Mouse (Mus musculus) mesoderm, embryonic 11.5 days (tissue): Measurements from ENCODE around the gene Ttll9.

ENCODE experiments used
- DNase-seq: peaks from one replicate; pipeline ENCODE4 v3.0.0-alpha.2; 2012; ENCODE audit warnings: low read depth, low spot score

The Ttll9 gene

DNA sequence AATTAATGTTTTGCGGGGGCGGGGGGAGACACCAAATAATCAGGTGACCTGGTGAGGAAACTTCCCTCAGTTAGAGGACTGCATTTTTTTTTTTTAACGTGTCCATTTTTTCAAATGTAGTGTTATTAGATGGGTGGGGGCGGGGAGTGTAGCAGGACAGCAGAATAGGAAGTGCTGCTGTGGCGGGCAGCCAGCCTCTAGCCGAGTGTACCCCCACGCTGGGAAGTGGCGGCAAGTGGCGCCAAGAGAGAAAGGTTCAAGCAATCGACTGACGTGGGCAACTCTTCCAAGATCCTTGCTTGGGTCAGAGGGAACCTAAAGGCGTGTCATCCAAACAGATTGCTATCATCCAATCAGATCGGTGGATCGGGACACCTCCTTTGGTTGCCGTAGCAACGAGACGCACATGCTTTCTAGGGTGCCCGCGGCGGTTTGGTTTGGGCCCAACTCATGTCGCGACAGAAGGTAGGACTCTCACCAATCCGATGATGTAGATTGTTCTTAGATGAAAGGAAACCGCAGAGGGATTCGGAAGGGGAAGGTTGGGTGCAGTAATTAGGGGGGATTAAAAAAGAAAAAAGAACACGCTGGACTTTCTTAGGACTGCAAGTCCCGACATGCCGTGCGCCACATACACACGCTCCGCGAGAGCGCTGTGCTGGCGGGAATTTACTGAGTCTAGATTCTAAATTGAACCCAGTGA is at the start of gene Ttll9:
Ttll9 (plus strand) TSS at position 395 of the 703 bp plus-strand sequence.
- peak; percentile 89 for DNase-seq

DNA sequence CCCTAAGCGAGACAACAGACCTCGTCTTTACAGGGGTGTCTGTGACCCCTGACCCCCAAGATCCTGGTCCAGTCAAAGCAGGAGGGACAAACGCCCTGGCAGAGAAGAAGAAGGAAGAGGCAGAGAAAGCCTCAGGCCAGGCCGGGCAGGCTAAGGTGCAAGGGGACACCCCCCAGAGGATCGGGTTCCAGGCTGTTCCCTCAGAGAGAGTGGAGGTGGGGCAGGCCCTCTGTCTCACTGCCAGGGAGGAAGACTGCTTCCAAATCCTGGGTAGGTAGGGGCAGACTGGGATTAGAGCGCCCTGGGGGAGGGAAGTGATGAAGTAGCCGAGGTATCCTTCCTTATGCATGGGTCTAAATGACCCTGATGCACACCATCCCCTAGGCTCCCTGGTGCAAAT is 48.8 kb upstream of the Ttll9 start:
- DNase-seq = no peak

DNA sequence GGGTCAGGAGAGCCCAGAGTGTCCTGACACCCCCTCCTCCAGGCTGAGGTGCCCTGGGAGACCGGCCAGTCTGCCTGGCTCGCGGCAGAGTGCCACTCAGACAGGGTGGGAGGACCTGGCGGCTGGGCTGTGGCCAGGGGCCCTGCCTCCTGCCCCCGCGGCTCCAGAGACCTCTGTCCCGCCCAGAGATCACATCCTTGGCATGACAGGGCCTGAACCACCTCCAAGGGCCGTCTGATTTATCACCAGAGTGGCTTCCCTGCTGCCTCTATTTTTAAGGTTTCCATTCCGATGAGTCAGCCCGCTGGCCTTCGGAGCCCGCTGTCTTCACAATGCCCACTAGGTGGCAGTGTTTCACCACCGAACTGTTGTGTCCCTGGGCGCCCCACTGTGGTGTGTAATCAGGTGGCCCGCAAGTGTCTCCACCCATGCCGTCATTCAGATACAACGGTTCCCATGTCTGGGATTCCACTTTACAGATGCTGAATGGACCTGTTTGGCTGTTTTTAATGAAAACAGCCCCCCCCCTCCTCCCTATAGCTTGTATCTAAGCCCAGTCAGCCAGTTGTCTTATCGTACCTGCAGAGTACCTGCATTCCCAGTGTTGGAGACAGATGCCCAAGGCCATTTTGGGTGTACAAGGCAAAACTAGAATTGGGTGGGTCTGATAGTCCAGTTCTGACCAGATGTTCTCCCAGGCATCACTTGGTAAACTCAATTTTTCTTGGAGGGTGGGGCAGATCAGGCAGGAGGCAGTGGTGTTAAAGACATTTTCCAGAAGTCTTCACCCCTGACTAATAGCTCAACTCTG is 47.8 kb upstream of the Ttll9 start:
- peak; percentile 92 for DNase-seq

DNA sequence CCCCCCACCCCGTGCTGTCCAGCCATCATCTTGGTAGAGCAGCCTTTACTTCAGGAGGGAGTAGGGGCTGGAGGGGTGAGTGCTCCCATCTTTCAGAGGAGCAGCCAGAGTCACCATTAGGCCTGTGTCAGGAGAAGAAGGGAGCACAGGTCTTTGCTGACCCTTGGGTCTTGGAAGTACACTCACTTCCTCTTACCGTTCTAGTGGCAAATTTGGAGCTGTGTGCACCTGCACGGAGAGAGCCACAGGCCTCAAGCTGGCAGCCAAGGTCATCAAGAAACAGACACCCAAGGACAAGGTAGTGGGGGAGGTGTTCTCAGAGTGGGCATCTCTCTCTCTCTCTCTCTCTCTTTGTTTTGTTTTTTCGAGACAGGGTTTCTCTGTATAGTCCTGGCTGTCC is 46.8 kb upstream of the Ttll9 start:
- no peak for DNase-seq

DNA sequence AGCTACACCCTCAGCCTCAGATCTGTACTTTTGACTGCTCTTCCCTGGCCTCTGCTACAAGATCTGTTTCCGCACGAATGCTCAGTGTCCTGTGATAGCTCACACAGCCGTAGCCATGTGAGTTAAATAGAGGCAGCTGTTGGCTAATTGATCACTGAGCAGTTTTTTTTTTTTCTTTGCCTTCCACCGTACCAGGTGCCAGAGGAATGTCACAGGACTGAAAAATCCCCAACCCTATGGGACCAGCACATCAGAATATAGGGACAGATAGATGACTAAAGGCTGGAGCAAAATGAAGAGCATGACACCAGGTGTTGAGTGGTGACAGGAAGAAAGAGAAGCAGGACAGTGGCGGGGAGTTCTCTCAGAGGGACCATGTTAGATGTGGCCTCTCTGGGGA is 46.2 kb upstream of the Ttll9 start:
- DNase-seq = no peak

DNA sequence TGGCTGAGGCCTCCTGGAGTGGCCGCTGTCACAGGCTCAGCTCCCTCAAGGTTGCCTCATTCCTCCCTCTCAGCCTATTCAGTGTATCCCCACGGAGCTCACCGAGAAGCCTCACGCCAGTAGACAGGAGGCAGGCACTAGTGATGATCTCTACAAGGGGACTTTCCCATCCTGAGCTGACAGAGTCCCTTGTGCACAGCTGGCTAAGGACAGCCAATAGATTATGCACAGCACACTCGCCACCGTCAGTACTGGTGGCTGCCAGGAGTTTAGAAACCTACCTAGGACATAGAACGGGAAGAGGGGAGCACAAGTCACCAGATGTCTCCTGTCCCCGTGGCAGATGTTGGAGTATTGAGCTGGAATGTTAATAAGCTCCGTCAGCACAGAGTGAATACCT is 44.6 kb upstream of the Ttll9 start:
- no peak for DNase-seq

DNA sequence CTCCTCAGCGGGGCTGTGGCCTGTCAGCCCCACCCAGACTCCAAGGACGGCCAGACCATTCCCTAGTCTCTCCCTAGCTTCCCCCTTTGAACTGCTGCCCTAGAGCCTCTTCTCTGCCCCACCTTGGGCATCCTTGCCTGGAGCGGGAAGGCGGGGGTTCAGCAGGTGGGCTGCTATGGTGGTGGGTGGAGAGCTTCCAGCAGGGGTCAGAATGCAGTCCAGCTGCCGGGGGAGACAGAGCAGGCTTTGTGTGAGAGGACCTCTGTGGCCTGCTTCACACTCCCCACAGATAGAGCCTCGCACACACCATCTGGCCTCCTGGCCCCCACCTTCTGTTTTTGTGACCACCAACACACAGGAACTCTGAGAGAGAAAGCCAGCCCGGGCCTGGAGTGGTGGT is 39.9 kb upstream of the Ttll9 start:
- DNase-seq = peak; percentile 52

DNA sequence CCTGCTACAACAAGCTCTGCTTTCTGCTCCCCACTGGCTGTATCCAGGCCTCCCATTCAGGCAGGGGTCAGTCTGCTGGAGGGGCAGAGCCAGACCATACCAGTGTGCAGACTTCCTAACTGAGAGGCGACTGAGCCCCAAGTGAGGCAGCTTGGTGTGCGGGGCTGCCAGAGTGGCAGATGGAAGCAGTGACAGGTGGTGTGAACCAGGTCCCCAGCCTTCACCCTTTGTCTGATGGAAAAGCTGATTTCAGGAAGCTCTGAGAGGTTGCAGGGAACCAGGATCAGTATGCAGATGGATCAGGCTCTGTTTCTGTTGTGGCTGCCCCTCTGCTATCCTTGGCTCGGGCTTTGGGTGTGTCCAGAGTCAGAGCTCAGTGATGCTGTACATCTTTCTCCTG is 38.7 kb upstream of the Ttll9 start:
- no peak for DNase-seq

DNA sequence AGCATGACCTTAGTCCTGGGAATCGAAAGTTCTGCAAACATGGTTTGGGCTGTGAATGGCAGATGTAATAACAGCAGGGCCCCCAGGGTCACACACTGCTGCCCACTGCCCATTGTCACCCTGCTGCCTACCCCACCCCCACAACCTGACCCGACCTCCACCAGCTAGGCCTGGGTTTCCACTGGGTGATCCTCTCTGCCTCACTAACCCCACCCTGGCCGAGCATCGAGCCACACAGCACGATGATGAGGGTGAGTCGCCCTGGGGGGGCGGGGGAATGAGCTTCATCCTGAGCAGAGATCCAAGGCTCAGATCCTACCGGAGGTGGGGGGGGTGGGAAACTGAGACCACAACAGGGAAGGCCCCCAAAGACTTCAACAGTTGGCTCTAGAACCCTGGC is 38.2 kb upstream of the Ttll9 start:
- DNase-seq = no peak

DNA sequence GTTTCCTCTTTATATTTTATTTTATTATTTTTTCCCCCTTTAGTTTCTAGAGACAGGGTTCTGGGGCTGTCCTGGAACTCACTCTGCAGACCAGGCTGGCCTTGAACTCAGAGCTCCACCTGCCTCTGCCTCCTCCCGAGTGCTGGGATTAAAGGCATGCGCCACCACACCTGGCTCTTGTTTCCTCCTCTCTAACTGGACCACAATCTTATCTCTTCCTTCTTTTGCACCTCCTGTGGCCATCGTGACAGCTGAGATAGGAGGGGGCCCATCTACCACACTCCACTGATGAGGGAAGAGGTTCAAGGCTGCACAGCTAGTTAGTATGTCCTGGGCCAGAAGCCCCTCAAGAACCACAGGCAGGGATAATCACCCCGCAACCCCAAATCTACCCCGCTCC is 37.7 kb upstream of the Ttll9 start:
- no peak for DNase-seq

DNA sequence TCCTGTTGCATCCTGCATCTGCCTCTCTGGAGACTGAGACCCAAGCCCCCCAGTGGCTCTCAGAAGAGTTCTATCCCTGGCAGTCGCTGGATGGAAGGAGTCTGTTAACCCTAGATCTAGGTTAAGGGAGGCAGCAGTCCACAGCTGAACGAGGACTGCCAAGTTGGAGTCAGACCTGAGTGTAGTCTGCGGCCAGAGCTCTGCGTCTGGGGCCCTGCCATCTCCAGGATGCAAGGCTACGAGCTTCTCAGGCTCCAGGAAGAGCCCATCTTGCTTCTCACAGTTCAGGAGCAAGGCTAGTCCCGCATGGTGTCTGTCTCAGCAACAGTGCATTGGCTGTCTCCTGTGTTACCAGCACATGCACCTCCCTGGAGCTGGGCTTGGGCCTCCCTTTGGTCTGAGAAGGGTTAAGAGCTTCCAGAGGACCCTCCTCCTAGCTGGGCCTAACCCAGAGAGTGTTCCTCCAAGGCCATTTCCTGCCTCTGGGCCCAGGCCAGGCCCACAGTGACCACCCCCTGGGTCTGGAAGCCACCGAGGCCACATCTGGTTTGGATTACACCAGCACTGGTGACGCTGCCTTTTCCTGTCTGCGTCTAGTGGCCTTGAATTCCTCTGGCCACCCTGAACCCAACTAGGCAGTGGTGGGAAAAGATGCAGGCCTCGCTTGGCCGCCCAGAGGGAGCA is 37.0 kb upstream of the Ttll9 start:
- peak; percentile 79 for DNase-seq

DNA sequence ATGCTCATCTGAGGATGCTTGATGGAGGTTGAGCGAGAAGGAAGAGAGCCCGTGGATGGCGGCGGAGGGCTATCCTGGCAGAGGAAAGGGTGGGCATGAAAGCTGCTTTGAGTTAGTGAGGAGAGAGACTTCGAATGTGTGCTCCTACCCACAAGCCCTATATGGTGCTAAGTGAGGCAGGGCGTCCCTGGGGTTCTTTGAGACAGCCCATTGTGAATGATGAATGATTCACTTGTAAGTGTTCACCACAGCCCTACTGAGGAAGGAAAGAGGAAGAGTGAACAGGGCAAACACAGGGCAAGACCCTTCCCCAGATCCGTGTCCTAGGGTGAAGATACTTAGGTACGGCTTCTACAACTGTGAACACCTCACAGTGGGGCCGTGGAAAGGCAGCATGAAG is 35.4 kb upstream of the Ttll9 start:
- no peak for DNase-seq

DNA sequence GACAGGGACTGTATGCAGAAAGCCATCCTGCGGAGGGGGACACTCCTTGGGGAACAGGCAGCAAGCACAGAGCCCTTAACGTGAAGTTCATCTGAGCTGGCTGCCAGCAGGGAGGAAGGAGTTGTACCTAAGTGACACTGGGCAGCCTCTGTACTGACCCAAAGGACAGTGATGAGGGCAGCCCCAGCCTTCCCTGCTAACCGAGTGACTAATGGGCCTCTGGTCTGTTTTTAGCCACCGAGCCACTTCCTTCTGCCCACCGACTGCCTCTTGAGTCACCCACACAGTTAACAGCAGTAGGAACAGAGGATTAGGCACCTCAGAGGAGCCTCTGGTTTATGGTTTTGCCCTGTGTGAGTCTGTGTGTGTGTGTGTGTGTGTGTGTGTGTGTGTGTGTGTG is 34.9 kb upstream of the Ttll9 start:
- no peak for DNase-seq

DNA sequence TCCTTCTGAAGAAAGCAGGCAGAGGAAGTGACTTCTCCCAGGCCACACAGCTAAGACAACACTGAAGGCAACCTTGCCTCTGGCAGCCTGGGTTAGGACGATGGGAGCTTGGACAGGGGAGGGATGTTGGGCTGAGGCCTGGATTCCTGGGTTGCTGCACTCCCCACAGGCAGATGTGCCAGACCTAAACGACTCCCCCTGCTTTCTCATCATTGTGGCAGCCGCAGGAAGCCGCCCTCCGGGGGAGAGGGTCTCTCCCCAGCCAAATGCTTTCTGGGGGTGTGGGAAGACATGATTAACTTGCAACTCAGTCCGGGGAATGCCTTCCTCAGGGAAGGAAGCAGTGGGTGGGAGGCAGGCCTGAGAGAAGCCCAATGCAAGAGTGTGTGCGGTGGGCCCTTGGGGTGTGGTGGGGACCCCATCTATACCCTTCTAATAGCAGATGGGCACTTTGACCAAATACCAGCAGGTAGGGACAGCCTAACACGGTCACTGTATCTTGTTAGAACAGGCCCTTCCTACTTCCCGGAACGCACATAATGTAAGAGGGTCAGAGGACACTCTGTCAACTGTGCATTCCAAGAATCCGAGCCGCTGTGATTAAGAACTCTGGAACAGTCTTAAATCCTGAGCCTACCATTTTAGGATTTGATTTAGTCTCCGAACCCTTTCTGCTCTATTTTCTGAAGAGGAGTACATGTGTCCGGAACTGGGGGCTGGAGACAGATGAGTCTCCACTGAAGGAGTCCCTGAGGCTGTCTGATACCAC is 33.9 kb upstream of the Ttll9 start:
- no peak for DNase-seq

DNA sequence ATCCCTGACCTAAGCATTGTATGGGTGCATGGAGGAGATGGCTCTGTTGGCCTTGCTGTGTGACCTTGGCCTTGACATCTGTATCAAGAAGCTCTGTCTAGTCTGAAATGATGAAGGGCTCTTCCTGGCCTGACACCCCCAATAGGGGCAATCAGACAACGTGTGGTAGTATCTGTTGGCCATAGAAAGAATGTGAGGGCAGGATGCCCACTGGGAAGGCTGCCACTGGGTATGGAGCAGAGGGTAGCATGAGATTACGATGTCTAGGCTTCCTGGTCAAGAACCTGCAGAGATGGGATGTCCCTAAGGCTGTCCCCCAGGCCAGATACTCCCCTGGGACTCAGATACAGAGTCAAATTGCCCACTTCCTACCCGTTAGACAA is 33.3 kb upstream of the Ttll9 start:
- no peak for DNase-seq

DNA sequence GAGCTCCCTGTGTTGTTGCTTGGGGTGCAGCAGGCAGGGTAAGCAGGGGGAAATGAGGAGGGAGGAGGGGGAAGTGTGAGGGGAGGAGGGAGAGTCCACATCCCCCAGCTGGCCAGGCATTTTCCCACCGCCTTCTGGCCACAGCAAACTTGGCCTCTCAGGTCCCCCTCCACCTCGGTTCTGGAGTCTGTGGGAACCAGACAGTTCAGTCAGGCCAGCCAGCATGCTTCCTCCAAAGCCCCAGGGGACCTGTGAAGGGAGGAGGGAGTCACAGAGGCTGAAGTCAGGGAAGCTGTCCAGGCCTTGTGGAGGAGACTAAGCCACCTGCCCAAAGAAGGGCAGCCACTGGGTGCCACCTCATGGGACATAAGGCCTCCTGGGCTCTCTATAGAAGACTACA is 32.0 kb upstream of the Ttll9 start:
- DNase-seq = no peak

DNA sequence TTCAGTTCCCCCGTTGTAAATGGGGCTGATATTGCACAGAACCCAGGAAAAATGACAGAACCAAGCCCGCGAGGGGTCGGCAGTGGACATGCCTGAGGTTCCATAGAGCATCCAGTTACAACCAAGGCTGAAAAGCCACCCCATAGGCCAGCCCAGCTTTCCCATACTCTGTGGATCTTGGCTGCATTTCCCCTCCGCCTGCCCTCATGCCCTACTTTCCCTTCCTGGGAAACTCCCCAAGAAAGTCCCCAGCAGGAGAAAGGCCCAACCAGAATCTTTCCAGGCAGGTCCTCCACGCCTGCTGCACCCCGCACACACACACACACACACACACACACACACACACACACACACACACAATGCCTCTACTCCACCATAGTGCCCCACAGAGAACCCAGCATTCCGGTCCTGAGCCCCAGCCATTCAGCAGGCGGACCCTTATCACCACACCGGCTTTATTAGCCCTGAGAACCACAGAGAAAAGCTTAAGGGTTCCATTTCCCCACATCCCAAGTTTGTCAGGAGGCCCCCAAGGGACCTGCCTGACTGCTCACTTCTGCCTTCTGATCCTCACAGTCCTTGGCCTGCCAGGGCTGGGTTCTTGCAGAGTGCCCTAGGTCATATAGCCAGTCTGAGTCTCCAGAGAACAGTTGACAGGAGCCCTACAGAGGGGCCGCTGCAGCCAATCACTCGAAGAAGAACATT is 30.7 kb upstream of the Ttll9 start:
- no peak for DNase-seq

DNA sequence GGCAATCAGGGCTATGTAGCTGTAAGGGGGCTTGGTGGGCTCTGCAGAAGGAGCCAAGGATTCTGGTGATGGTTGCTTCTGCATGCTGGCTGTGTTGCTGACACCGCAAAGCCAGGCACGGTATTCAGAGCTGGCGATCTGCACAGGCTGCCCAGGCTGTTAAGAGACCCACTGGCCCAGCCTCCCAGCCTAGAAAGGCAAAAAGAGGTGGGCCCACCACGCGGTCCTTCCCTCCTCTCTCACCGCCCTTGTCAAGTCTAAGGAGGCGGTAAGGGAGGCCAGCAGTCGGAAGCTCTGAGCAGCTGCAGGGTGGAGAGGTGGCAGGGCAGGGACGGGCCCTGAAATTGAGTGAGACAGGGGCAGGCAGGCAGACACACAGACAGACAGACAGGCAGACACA is 29.2 kb upstream of the Ttll9 start, which contains the start of gene Foxs1:
Foxs1 (minus strand) TSS at position 161 of the 400 bp plus-strand sequence.
- DNase-seq = no peak

DNA sequence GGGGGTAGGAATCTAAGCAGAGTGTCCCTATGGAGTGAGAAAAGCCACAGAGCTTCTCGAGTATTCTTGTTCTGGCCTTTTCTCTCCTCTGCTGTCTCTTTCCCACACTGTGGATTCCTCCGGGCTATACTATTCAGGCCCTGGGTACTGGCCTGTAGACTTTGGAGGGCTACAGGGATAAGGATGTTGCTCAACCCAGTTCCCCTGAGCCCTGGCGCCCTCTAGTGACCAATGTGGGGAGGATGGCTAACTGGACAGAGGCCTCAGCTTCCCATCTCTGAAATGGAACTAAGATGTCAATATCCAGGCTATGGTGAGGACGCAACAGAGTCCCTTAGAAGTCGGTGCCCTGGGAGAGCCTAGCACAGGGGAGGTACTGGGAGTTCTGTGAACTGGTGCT is 28.7 kb upstream of the Ttll9 start:
- DNase-seq = no peak

DNA sequence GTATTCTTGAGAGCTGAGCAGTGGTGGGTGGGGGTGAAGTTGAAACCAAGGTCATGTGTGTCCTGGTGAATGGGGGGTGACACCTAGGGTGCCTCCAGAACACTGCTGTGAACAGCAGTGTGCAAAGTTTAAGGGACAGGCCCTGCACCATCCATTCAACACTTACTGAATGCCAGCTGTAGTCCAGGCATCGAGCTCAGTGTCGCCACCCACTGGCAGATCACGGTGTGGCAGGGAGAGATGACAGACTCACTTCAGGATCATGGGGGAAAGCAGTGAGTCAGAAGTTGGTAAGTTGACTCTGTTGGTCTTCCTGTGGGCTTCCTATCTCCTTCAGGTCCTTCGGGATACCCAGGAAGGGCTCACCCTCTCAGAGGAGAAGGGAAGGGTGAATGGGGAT is 22.4 kb upstream of the Ttll9 start:
- no peak for DNase-seq

DNA sequence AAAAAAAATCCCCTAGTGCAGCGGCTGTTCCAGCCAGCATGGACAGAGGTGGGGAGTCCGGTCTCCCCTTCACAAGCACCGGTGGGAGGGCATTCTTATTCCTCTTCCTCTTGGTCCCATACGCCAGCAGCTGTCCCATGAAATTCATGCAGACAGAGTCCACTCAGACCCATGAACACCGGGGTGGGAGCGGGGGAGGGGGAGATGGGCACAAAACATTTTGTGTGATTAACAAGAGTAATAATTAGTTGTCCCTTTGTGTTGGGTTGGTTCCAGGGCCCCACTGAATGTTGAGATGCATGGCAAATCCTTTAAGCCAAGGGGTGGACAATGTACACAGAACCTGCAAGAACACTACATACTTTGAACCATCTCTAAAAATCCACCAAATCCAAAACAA is 21.2 kb upstream of the Ttll9 start:
- DNase-seq = no peak
